Mouse (Mus musculus) testis, adult 2 months (tissue): Measurements from ENCODE around the gene Dpp6. TPM values are rescaled to one million over a fixed set of nuclear protein-coding genes. Genes with fewer than 3 reads are reported as not detected.

ENCODE experiments used
- H3K27ac ChIP-seq: fragments of 200-500 bp; 2 replicates; pipeline ENCODE4 v1.5.1; 2012; ENCODE audit warnings: low read depth, low read length; ENCODE audit not compliant: control insufficient read depth, insufficient read depth
- H3K27me3 ChIP-seq: fragments of 200-500 bp; 2 replicates; pipeline ENCODE4 v1.6.1; 2012; ENCODE audit warnings: mild to moderate bottlenecking, low read length, moderate library complexity; ENCODE audit not compliant: control insufficient read depth, insufficient read depth
- H3K36me3 ChIP-seq: fragments of 200-500 bp; 2 replicates; pipeline ENCODE4 v1.6.1; 2012; ENCODE audit warnings: mild to moderate bottlenecking, low read length; ENCODE audit not compliant: control insufficient read depth, insufficient read depth
- H3K4me1 ChIP-seq: fragments of 200-500 bp; 2 replicates; pipeline ENCODE4 v1.6.1; 2012; ENCODE audit warnings: low read length; ENCODE audit not compliant: control insufficient read depth, insufficient read depth
- H3K4me3 ChIP-seq: fragments of 200-500 bp; 2 replicates; pipeline ENCODE4 v1.5.1; 2012; ENCODE audit warnings: low read depth, mild to moderate bottlenecking, low read length, moderate library complexity, mixed read lengths; ENCODE audit not compliant: control insufficient read depth
- CTCF ChIP-seq: fragments of 200-500 bp; IDR thresholded peaks from 2 replicates; pipeline ENCODE4 v1.5.1; 2012; ENCODE audit warnings: low read depth, mild to moderate bottlenecking, inconsistent platforms, low read length, moderate library complexity; ENCODE audit not compliant: control insufficient read depth, insufficient read depth, insufficient replicate concordance
- POLR2A ChIP-seq: fragments of 200-500 bp; IDR thresholded peaks from 2 replicates; pipeline ENCODE4 v1.6.1; 2012; ENCODE audit warnings: low read depth, mild to moderate bottlenecking, inconsistent platforms, low read length, moderate library complexity; ENCODE audit not compliant: control insufficient read depth
- polyA plus RNA-seq: library from polyadenylated mRNA; depleted of rRNA; stranded (reverse); fragments of >200 nt; gene quantifications from 2 replicates; pipeline ENCODE4 v1.2.3, GENCODE M21; 2012

The Dpp6 gene
- polyA plus RNA-seq, 1 experiment: 8.3 TPM

DNA sequence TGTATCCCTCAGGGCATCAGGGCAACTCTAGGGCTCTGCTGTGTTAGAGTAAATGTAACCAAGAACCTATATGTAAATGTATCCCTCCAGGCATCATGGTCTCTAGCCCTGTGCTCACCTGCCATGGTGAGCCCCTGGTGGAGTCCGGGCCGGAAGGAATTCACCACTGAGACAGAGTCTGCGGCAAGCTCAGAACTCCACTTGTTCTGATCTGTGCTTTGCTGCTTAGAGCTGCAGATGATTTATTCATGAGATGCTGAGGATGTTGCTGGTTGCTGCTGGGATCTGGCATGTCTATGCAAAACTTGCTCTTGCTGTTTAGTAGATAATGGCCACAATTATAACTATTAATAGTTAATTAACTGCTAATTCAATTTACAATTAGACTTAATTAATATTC, 425.1 kb downstream of the Dpp6 start:
- H3K36me3 ChIP-seq: no peaks in the 10 kb centered on the region
- H3K4me3 ChIP-seq: no peak overlapping the region
- H3K4me1 ChIP-seq: no peaks in the 10 kb centered on the region
- no peak for TF ChIP-seq POLR2A
- no peak for TF ChIP-seq CTCF
- H3K27me3 ChIP-seq: no peaks in the 10 kb centered on the region
- no peak overlapping the region for H3K27ac ChIP-seq

DNA sequence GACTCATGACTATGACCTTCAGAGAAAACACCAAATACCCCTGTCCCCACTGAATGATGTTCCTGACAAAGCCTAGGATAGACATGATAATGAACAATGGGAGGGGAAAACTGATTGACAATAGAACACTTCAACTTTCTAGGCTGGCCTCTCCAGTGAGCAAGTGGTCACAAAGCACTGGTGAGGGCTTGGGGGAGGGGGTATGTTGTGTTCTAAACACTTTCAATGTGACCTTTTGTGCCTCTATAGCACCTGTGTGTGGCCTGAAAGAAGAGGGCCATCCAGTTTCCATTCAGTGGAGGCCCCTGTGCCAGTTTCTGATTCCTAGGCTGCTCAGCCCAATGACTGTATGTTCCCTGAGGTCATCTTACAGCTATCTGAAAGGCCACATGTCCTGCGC, 426.2 kb downstream of the Dpp6 start:
- H3K27ac ChIP-seq: no peak overlapping the region
- no peaks in the 10 kb centered on the region for H3K36me3 ChIP-seq
- TF ChIP-seq POLR2A: no peak
- no peak for TF ChIP-seq CTCF
- no peak overlapping the region for H3K4me3 ChIP-seq
- no peaks in the 10 kb centered on the region for H3K27me3 ChIP-seq
- no peaks in the 10 kb centered on the region for H3K4me1 ChIP-seq

DNA sequence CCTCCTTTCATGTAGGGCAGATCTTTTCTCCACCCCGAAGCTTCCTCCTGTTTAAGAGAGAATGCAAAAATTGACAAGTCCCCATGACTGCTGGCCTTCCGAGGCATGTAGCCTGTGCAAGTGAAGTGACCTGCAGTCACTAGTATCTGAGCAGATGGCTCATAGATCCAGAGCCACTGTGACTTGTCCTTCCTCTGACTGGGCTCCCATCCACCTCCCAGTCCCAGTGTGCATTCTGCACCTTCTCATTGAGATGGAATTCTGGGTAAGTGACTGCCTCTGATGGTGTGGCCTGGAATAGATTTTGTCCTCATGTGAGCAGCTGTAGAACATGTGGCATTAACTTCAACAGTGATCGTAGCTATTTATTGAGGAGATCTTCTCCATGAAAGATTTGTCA, 430.8 kb downstream of the Dpp6 start:
- H3K27ac ChIP-seq: no peak overlapping the region
- no peak for TF ChIP-seq POLR2A
- TF ChIP-seq CTCF: no peak
- no peaks in the 10 kb centered on the region for H3K27me3 ChIP-seq
- no peak overlapping the region for H3K4me3 ChIP-seq
- H3K4me1 ChIP-seq: no peaks in the 10 kb centered on the region
- H3K36me3 ChIP-seq: no peaks in the 10 kb centered on the region

DNA sequence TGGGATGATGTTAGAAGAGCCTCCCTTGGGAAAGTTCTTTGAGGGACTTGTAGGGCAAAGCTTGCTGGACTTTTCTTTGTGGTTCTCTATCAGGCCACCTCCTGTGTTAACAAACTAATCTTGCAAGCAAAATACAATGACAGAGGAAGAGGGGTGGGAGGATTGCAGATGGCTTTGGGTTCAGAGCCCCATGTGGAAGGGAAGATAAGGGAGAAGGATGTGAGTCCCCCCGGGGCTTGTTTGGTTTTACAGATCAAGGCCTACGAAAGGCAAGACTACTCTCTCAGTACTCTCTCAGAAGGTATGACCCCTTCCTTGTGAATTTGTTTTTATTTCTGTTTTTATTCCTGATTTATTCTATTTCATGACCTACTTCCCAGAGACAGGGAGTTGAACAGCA, 431.7 kb downstream of the Dpp6 start:
- Histone ChIP-seq H3K27me3 (no peaks in the 10 kb centered on the region), H3K4me3 (no peak overlapping the region), H3K36me3 (no peaks in the 10 kb centered on the region), H3K27ac (no peak overlapping the region), H3K4me1 (no peaks in the 10 kb centered on the region)
- TF ChIP-seq CTCF: no peak
- TF ChIP-seq POLR2A: no peak

DNA sequence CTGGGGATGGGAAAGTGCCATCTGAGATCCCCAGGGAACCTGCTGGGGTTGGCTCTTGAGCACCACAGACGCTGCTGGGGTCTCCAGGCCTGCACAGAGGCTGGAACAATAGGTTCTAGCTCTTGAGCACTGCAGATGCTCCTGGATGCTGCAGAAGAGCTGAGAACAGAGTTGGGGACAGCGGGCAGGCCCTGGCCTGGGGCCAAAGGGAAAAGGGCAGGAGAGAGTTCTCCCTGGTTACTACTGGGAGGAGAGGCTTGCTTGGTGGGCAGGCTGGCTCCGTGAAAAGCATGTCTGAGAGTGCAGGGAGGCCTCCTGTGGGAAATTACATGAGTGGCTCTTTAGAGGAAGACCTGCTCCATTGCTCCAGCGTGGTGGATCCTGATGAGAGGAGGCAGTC, 432.9 kb downstream of the Dpp6 start:
- no peaks in the 10 kb centered on the region for H3K27me3 ChIP-seq
- H3K27ac ChIP-seq: no peak overlapping the region
- no peaks in the 10 kb centered on the region for H3K36me3 ChIP-seq
- TF ChIP-seq POLR2A (no peak), CTCF (no peak)
- H3K4me3 ChIP-seq: no peak overlapping the region
- no peaks in the 10 kb centered on the region for H3K4me1 ChIP-seq

DNA sequence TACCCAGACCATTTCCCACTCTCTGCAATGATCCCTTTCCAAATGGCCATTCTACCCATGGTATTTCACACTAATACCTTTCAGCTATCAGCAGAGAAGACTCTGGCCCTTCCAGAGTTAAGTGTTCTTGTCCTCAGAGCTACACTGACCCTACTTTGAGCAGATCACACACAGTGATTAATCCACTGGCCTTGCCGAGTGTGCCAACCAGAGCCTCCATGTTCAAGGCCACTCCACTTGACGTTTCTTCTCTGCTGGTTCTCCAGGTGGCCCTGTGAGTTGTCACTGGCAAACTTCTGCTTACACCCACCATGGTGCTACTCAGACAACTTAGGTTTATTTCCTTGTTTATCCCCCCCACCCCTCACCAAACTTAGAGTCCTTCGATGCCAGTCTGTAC, 433.9 kb downstream of the Dpp6 start:
- H3K4me1 ChIP-seq: no peaks in the 10 kb centered on the region
- no peak overlapping the region for H3K4me3 ChIP-seq
- no peaks in the 10 kb centered on the region for H3K27me3 ChIP-seq
- H3K27ac ChIP-seq: no peak overlapping the region
- H3K36me3 ChIP-seq: no peaks in the 10 kb centered on the region
- TF ChIP-seq POLR2A (no peak), CTCF (no peak)

DNA sequence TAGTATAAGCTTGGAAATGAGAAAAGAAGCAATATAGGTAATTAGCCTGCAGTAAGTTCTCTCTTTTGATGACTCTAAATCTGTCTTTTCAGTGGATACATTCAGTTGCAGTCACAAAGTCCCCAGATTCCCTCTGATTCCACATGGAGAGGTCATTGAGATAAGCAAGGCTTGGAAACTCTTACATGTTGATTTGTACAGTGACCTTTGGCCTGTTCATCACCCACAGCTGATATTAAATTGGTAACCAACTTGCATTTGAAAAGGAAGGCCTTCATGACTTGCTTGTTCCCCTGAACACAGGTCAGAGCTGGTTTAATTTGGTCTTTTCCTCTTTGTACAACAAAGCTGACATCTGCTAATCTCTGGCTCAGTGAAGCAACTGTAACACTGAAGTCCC, 434.4 kb downstream of the Dpp6 start:
- no peaks in the 10 kb centered on the region for H3K36me3 ChIP-seq
- H3K4me1 ChIP-seq: no peaks in the 10 kb centered on the region
- TF ChIP-seq CTCF (no peak), POLR2A (no peak)
- H3K4me3 ChIP-seq: no peak overlapping the region
- no peaks in the 10 kb centered on the region for H3K27me3 ChIP-seq
- H3K27ac ChIP-seq: no peak overlapping the region

DNA sequence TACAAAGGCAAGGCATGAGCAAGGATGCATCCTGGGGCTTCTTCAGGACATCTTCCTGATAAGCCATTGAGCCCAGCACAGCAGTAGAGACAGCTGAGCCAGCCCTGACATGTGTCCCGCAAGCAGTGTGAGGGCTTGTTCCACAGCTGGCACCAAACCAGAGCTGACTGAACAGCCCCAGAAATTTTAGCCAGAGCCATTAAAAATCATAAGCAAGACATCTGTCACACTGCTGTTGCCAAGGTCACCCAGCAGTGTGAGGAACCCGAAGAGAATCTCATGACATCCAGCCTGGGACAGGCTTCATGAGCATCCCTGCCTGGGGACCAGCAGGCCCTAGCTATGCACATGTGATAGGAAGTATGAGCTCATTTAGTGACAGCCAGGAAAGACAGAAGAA, 438.2 kb downstream of the Dpp6 start:
- Histone ChIP-seq H3K4me1 (no peaks in the 10 kb centered on the region), H3K36me3 (no peaks in the 10 kb centered on the region), H3K27me3 (no peaks in the 10 kb centered on the region), H3K4me3 (no peak overlapping the region), H3K27ac (no peak overlapping the region)
- TF ChIP-seq CTCF: no peak
- TF ChIP-seq POLR2A: no peak
